Mouse (Mus musculus) adrenal gland, postnatal 36 days (tissue): ENCODE measurements around the gene Catspere2. TPM values are rescaled to one million over a fixed set of nuclear protein-coding genes. Genes with fewer than 3 reads are reported as not detected.

Experiments used
- DNase-seq, 2 experiments: peaks; one replicate each; pipeline ENCODE4 v3.0.0; 2021; ENCODE audit warnings: mixed read lengths in 1 of 2
- total RNA-seq, 2 experiments: library from RNA; stranded (reverse); gene quantifications; 2 replicates each; pipeline ENCODE4 v1.2.3; 2021

The Catspere2 gene
- total RNA-seq, 2 experiments from 2014 or later, result 1.6 to 2.1 TPM

DNA sequence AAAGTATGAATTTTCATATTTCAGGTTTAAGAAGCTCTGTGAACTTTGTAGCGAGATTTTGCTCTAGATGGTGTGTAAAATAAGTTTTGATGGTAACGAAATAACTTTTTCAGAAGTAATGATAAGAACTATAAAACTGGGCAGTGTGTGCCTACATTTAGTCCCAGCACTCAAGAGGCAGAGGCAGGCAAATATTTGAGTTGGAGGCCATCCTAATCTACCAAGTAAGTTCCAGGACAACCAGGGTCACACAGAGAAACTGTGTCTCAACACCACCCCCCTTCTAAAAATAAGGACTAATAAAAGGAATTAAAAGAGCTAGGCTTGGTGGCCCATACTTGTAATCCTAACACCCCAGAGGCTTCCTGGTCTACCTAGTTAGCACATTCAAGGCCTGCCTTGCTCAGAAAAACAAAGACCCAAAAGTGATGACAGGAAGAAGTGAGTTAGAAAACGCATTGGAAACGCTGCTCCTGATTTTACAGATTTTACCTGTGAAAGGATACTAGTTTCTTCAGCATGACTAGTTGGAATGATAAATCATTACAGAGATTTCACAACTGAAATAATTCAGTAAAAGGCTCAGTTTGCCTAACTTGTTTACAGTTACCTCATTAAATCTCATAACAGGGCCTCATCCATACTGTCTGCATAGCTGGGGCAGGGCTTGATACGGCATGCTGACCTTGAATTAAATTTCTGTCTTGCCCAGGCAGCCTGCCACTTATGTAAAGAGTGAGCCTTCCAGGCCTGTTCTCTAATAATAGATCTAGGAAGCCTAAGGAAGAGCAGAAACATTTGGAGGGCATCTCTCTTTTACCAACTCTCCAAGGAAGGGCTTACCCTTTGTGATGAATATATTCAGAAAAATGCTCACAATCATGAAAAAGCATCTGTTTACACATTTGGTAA, 236.2 kb downstream of the Catspere2 start:
- no peak for DNase-seq

Other genes starting within 250 kb of the Catspere2 start
- gene Adss, start 186.9 kb upstream of the Catspere2 start, total RNA-seq, result 10 to 100 TPM; 63.4 to 79.1 TPM
- gene Desi2, start 204.0 kb downstream of the Catspere2 start, total RNA-seq, result 10 to 100 TPM; 22.5 to 25.7 TPM